Mouse (Mus musculus) heart, adult 2 months (tissue): ENCODE results near the gene Ruvbl2.

ENCODE experiments used
- CTCF ChIP-seq: fragments of 200-600 bp; IDR thresholded peaks from 2 replicates; pipeline ENCODE4 v1.8.1; 2022; ENCODE audit warnings: antibody characterized with exemption, mild to moderate bottlenecking, moderate library complexity
- EP300 ChIP-seq: fragments of 200-500 bp; IDR thresholded peaks from 2 replicates; pipeline ENCODE4 v1.6.1; 2011; ENCODE audit warnings: low read depth, low read length, control low read depth; ENCODE audit not compliant: insufficient read depth
- POLR2A ChIP-seq: fragments of 200-500 bp; IDR thresholded peaks from 2 replicates; pipeline ENCODE4 v1.6.1; 2011; ENCODE audit warnings: mild to moderate bottlenecking, low read depth, low read length, control low read depth; ENCODE audit not compliant: insufficient read depth

GRCm38 (mm10) chr7:45463987-45464778, 26.3 kb upstream of the Ruvbl2 start:
- no peak for TF ChIP-seq POLR2A
- no peak for TF ChIP-seq EP300
- no peak for TF ChIP-seq CTCF
